Mouse (Mus musculus) gonadal fat pad, adult 2 months (tissue): ENCODE data around the gene Anxa4. TPM values are rescaled to one million over a fixed set of nuclear protein-coding genes. Genes with fewer than 3 reads are reported as not detected.

Experiments used
- DNase-seq: peaks from one replicate; pipeline ENCODE4 v3.0.0-alpha.2; 2012; ENCODE audit warnings: low read depth
- polyA plus RNA-seq: library from polyadenylated mRNA; depleted of rRNA; stranded (reverse); fragments of >200 nt; gene quantifications from 2 replicates; pipeline ENCODE4 v1.2.3, GENCODE M21; 2012

Anxa4 gene
- polyA plus RNA-seq, 1 experiment = 44.4 TPM

GRCm38 (mm10) chr6:86800467-86800866 is 7.1 kb upstream of the Anxa4 start:
- no peak for DNase-seq

DNA sequence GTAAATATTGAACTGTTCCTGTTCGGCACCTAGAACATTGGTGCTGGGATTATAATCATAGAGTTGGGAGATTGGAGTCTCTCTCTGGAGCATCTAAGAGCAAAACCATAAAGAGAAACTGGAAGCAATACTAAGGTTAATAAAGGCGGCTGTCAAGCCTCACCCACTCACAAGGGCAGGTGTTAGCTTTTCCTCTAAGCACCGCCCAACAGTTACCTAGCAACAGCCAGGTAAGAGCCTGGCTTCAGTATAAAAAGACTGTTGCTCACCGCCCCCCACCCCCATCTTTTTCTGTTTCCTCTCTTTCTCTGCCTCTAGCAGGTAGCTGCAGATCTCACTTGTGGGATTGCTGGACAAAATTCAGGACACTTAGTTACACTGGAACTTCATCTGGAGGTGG is 4.1 kb upstream of the Anxa4 start:
- DNase-seq = no peak

DNA sequence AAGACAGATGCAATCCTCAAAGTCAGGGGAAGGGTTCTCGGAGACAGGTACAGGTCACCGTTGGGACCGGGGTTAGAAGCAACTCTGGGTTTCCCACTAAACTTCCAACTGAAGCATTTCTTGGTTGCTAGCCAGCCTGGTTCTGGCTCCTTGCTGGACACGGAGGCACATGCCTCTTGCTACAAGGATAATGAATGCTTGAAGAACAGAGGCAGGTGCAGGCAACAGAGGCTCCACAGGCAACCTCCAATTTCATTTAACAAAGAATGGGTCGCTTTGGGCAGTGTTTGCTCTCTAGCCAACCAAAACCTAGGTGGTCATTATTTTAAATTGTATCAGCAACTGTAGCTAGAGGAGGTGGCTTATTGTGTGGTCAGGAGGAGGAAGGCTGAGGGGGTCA is 573 bp upstream of the Anxa4 start:
- DNase-seq = no peak

DNA sequence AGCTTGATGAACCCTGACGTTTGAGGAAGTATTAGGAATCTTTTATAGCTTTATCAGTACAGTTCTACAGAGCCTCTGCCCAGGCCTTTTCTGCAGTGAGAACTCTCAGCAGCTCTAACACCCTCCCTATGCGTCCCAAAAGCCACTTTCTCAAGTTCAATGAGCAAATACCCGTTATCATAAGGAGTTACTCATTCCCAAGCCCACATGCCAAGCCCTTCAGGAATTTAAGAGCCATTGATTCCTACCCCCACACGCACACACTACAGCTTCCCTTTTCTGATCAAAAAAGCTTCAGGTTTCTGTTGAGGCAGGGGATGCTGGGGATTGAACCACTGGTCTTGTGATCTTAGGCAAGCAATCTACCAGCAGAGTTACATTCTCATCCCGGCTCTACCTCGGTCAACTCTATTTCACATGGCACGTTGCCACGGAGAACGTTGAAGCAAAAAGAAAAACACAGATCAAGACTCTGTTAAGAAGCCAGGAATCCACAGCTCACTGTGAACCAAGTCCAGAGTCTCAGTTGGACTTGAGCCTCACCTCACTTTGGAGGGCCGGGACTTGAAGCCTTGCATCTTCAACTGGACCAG is 2.9 kb downstream of the Anxa4 start:
- DNase-seq = no peak

DNA sequence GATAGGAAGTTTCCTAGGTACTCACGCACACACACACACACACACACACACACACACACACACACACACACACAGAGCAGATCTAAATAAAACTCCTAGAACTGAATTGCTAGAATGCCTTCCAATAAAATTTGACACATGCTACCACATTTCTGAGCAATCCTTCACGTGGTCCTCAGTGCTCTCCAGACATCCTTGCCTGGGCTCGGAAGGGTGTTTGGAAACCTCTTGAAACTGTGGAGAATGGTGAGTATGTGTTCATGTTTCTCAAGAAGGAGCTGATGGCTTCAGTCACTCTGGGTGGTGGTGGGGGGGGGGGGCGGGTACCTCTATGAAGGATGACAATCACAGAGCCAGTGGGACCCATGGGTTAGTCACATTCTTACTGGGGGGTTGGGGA is 5.1 kb downstream of the Anxa4 start:
- DNase-seq = no peak

DNA sequence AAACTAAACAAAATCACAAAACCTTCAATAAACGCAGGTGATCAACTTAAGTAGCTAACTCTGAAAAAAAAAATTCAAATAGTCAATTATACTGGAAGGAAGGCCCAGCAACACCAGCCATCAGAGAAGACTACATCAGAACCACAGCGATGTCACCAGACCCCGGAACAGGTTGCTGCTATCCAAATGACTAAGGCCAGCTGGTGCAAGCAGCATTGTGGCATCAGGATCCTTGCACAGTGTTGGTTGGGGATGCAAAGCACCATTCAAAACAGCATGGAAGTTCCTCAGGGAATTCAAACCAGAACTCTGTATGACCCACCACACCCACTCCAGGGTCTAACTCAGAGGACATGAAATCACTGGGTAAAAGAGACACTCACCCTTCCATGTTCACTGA is 6.8 kb downstream of the Anxa4 start:
- no peak for DNase-seq

DNA sequence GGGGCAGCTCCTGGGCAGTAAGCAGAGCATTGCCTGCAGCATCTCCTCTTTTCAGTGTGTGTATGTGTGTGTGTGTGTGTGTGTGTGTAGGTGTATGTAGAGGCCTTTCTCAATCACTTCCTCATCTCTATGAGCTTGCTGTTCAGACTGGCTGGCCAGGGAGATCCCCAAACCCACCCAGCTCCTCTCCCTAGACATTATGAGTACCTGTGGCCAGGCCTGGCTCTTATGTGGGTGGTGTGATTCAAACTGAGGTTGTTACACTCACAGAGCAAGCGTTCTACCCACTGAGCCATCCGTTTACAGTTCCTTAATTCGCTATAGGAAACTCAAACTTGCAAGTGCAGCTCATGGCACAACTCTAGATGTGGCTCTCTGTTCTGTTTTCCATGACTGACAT is 8.6 kb downstream of the Anxa4 start:
- no peak for DNase-seq

GRCm38 (mm10) chr6:86782342-86782741 is 11.0 kb downstream of the Anxa4 start:
- no peak for DNase-seq

DNA sequence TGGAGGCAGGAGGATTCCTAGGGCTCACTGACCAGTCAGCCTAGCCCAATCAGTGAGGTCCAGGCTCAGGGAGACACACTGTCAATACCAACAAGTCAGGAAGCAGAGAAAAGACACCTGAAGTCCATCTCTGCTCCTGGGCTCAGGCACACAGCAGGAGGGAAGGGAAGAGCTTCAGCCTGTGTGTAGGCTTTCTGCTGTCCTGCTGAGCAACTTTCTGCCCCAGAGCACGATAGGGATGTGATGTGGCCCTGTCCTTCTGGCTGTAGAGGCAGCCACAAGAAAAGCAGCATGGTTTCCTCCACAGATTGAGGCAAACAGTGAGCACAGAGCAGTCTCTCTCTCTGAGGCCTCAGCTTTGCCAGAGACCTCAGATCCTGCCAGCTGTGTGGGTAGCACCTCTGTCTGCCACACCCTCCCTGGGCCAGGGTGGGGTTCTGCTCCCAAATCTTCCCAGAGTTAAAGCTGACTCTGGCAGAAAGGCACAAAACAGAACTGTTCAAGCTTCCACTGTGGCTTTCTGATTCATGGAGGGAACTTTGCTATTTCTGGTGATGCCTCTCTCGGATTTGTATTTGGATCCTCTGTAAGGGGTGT is 11.9 kb downstream of the Anxa4 start:
- no peak for DNase-seq

DNA sequence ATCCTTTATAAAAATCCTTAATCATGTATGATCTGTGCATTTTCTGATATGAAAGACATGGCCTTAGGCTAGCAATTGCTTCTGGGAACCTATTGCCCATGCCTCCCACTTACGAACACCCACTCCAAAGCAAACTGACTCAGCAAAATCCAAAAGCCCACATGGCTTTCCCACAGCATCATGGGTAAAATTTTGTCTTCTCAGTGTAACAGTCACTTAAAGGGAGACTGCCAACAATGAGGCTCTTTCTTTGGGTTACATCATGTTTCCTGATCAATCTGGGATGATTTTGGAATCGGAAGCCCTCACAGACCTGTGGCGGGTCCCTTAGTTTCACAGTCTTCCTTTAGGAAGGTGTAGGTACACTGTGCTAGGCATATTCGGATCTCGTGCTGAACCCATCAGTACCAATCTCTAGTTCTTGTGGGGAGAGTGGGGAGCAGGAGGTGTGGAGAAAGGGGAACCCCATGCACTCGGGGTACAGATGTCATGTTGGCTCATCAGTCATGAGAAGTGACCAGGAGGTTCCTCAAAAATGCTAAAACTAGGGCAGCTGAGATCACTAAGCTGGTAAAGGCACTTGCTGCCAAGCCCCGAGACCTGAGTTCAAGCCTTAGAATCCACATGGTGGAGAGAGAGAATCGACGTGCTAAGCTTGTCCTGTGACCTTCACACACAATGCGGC is 14.3 kb downstream of the Anxa4 start:
- no peak for DNase-seq

GRCm38 (mm10) chr6:86777181-86777580 is 16.2 kb downstream of the Anxa4 start:
- DNase-seq = no peak

DNA sequence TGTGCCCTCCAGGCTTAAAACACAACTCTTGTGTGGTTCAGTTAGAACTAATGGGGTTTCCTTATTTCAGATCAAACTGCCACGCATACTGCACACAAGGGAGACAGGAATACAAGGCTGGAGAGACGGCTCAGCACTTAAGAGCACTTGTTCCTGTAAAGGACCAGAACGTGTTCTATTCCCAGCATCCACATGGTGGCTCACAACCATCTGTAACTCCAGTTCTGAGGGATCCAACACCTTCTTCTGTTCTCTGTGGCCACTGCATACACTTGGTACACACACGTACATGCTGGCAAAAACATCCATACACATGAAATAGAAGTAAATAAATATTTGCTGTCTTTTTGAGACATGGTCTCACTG is 16.7 kb downstream of the Anxa4 start:
- DNase-seq = no peak

GRCm38 (mm10) chr6:86776001-86776705 is 17.2 kb downstream of the Anxa4 start:
- no peak for DNase-seq

DNA sequence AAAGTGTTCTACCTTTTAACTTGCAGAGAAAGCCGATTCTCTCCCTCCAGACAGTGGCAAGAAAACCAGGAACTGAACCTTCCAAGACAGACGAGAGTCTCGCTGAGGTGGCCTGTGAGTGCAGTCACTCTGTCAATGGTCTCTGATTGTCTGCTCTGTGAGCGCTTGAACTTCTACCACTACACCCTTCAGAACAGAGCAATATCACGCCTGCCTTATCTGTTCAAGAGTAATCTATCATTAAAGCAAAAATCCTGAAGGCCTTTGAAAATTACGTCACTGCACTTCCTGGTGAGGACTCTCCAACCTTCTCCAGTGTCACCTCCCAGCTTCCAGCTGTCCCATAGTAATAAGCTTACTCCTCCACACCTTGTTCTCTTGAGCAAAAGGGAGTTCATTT is 18.4 kb downstream of the Anxa4 start:
- no peak for DNase-seq

- DNase-seq = no peak
Observed at GRCm38 (mm10) chr6:86773830-86774229, 19.6 kb downstream of the Anxa4 start.

DNA sequence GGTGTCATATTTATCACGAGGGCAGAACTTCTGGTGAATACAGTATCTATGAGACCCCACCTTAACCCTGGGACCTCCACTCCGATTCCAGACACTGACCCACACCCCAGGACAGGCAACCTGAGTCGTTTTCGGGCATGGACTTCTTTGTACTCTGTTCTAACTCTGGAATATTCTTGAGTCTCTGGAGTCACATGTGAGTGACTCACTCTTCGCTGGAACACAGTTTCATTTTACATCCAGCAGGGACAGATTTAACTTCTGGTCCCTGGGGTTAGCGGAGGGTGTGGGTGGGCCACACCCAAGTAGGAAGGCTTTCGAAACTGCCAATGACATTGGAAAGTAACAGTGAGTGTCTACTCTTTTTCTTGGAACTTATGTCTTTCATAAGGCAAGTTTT is 20.8 kb downstream of the Anxa4 start:
- DNase-seq = no peak

- no peak for DNase-seq
Observed at GRCm38 (mm10) chr6:86768938-86769337, 24.4 kb downstream of the Anxa4 start.

GRCm38 (mm10) chr6:86768186-86768776 is 25.1 kb downstream of the Anxa4 start:
- DNase-seq = no peak

GRCm38 (mm10) chr6:86767465-86767864 is 25.9 kb downstream of the Anxa4 start:
- DNase-seq = no peak

- no peak for DNase-seq
Observed at GRCm38 (mm10) chr6:86765637-86766059, 27.7 kb downstream of the Anxa4 start.

DNA sequence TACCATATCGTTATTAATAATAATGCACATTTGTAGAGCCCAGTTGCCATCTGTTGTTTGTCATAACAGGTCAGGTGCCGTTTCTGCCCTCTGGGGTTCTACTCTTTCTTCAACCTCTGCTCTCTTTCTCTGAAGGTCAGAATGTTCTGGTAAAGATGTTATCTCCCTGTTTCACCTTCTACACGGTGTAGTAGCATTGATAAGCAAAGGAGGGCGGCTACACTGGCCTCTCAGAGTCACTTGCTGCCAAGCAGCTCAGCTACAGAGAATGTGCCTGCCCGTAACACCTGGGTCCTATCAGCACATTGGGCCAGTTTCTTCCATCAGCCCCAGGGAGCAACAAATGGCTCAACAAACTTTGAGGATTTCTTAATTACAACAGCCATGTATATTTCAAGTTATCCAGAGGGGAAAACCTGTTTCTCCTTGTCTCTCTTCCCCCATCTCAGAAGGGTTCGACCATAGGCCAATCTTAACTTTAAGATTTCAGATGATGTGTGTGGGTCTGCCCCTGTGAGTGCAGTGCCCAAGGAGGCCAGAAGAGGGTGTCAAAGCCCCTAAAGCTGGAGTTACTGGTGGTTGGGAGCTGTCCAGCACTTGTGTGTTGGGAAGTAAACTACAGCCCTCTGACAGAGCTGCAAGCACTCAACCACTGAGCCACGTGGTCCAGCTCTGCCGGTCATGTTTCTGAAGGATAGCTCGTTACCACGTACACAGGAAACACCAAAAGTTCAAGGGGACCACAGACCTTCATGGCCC is 39.1 kb downstream of the Anxa4 start:
- DNase-seq = no peak
